Mouse (Mus musculus) liver, embryonic 11.5 days (tissue): ENCODE measurements around the gene Fmo4. TPM values are rescaled to one million over a fixed set of nuclear protein-coding genes. Genes with fewer than 3 reads are reported as not detected.
"Not testable (repeated sequence)": the region's sequence is repeated elsewhere in the genome, so short reads cannot be mapped to it uniquely, and the experiment has no call there.

Experiments
- ATAC-seq: fragments of 200-750 bp; cut with Nextera tagmentation; replicated peaks from 2 replicates; pipeline ENCODE4 v1.8.0; 2017; ENCODE audit warnings: moderate number of reproducible peaks, mild to moderate bottlenecking, moderate TSS enrichment, moderate library complexity; ENCODE audit not compliant: low FRiP score
- DNase-seq: peaks from one replicate; pipeline ENCODE4 v3.0.0-alpha.2; 2017; ENCODE audit warnings: low spot score
- H3K27ac ChIP-seq: fragments of 300-500 bp; sonication (generic); 2 replicates; pipeline ENCODE4 v1.5.1; 2014; ENCODE audit warnings: mild to moderate bottlenecking, low read depth, low read length, control low read depth
- H3K27me3 ChIP-seq: fragments of 300-500 bp; sonication (generic); replicated peaks from 2 replicates; pipeline ENCODE4 v1.6.1; 2014; ENCODE audit warnings: low read length, mixed read lengths; ENCODE audit not compliant: control insufficient read depth, insufficient read depth
- H3K36me3 ChIP-seq: fragments of 300-500 bp; sonication (generic); 2 replicates; pipeline ENCODE4 v1.6.1; 2014; ENCODE audit warnings: mild to moderate bottlenecking, low read length, moderate library complexity, mixed read lengths; ENCODE audit not compliant: control insufficient read depth, insufficient read depth
- H3K4me1 ChIP-seq: fragments of 300-500 bp; sonication (generic); replicated peaks from 2 replicates; pipeline ENCODE4 v1.6.1; 2014; ENCODE audit warnings: low read length, mixed read lengths; ENCODE audit not compliant: control insufficient read depth, insufficient read depth
- H3K4me2 ChIP-seq: fragments of 300-500 bp; sonication (generic); 2 replicates; pipeline ENCODE4 v1.6.1; 2014; ENCODE audit warnings: mild to moderate bottlenecking, control low read depth, moderate library complexity
- H3K4me3 ChIP-seq: fragments of 300-500 bp; sonication (generic); 2 replicates; pipeline ENCODE4 v1.5.1; 2014; ENCODE audit warnings: low read depth, low read length, control low read depth
- H3K9ac ChIP-seq: fragments of 300-500 bp; sonication (generic); 2 replicates; pipeline ENCODE4 v1.6.1; 2014; ENCODE audit warnings: low read depth, low read length, control low read depth
- H3K9me3 ChIP-seq: fragments of 300-500 bp; sonication (generic); 2 replicates; pipeline ENCODE4 v1.6.1; 2016; ENCODE audit warnings: low read length, inconsistent platforms, mixed read lengths; ENCODE audit not compliant: control insufficient read depth
- WGBS: fragments of 180-500 bp; shearing (Covaris S2); extraction: QIAGEN DNeasy Blood & Tissue Kit; methylation state at CpG from one replicate; pipeline ENCODE4 v1.1.7; 2014; 5-methylcytosine and 5-hydroxymethylcytosine counted together
- polyA plus RNA-seq: library from polyadenylated mRNA; unstranded; fragments of >200 nt; fragmentation: Nextera tagmentation; extraction: Ambion mirVana; gene quantifications from 2 replicates; pipeline ENCODE4 v1.2.1, GENCODE M21; 2014

Fmo4 gene
- polyA plus RNA-seq, 1 experiment from 2014 or later: 0.58 TPM

DNA sequence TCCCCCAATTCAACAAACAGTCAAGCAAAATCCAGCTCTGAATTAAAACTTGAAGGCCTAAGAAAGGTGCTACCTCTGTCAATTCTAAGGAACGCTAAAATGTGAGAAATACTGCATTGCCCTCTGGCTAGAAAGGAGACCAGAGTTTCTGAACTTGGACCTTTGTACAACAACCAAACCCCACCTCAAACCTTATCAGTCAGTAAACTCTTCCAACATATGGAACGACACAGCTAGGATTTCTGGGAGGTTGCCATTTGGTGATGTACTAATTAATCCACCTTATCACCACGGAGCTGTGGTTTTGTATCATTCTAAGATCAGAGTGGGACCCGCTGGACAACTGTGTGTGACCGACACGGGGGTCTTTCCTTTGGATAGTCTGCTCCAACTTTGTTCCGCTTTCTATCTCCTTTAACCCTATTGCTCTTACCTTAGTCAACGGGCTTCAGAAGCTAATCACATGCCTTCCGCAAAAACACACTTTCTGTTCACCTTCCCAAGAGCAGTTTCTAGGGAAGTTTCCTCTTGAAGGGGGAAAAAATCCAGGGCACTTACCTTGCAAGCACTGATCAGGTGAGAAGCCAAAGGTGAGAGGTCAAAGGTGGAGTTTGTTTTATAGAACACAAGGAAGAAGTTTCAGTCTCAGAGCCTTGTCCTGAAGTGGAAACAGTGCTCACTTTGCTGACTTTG, 483 bp downstream of the Fmo4 start:
- Histone ChIP-seq H3K27me3 (no peaks in the 10 kb centered on the region), H3K4me3 (no peak overlapping the region), H3K36me3 (no peaks in the 10 kb centered on the region), H3K9ac (no peak overlapping the region), H3K9me3 (no peaks in the 10 kb centered on the region), H3K27ac (no peak overlapping the region), H3K4me1 (no peaks in the 10 kb centered on the region), H3K4me2 (no peak overlapping the region)
- 81% methylated on average over 9 of the region's 9 CpGs for WGBS
- no peak for DNase-seq
- ATAC-seq: no peak

DNA sequence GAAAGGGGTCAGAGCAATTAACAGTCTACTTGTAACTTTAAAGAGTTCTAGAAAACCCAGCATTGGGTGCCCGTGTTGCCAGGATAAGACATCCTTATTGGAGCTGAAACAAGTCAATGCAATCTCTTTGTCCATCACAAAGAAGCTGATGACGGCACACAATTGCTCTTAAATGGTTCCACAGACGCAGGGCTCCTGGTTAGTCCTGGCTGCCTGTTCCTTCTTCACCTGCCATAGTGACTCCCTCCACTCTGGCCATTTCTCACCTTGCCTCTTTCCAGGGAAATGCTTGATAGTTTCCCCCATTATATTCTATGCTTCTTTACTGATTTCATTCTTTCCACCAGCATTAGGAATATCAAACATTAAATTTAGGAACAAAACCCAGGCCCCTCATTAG, 5.2 kb downstream of the Fmo4 start:
- H3K27me3 ChIP-seq: no peaks in the 10 kb centered on the region
- no peak overlapping the region for H3K27ac ChIP-seq
- no peaks in the 10 kb centered on the region for H3K9me3 ChIP-seq
- no peak for ATAC-seq
- H3K4me1 ChIP-seq: no peaks in the 10 kb centered on the region
- H3K36me3 ChIP-seq: no peaks in the 10 kb centered on the region
- H3K4me3 ChIP-seq: no peak overlapping the region
- DNase-seq: no peak
- no peak overlapping the region for H3K9ac ChIP-seq
- 88% methylated on average over 3 of the region's 3 CpGs for WGBS
- no peak overlapping the region for H3K4me2 ChIP-seq

GRCm38 (mm10) chr1:162807441-162807840, 6.3 kb downstream of the Fmo4 start:
- H3K4me1 ChIP-seq: no peaks in the 10 kb centered on the region
- WGBS: 87% methylated on average over 5 of the region's 5 CpGs
- ATAC-seq (no peak), DNase-seq (no peak)
- H3K9ac ChIP-seq: no peak overlapping the region
- H3K4me2 ChIP-seq: no peak overlapping the region
- no peaks in the 10 kb centered on the region for H3K36me3 ChIP-seq
- no peaks in the 10 kb centered on the region for H3K27me3 ChIP-seq
- no peaks in the 10 kb centered on the region for H3K9me3 ChIP-seq
- no peak overlapping the region for H3K4me3 ChIP-seq
- H3K27ac ChIP-seq: no peak overlapping the region

GRCm38 (mm10) chr1:162805011-162805410, 8.8 kb downstream of the Fmo4 start:
- H3K27me3 ChIP-seq: no peaks in the 10 kb centered on the region
- no peaks in the 10 kb centered on the region for H3K36me3 ChIP-seq
- H3K4me1 ChIP-seq: no peaks in the 10 kb centered on the region
- ATAC-seq (no peak), DNase-seq (no peak)
- no peak overlapping the region for H3K4me3 ChIP-seq
- H3K27ac ChIP-seq: no peak overlapping the region
- no peak overlapping the region for H3K9ac ChIP-seq
- H3K4me2 ChIP-seq: no peak overlapping the region
- 66% methylated on average over 5 of the region's 5 CpGs for WGBS
- H3K9me3 ChIP-seq: no peaks in the 10 kb centered on the region

GRCm38 (mm10) chr1:162796441-162796840, 17.3 kb downstream of the Fmo4 start:
- H3K27me3 ChIP-seq: no peaks in the 10 kb centered on the region
- no peak overlapping the region for H3K4me3 ChIP-seq
- H3K4me1 ChIP-seq: no peaks in the 10 kb centered on the region
- H3K9ac ChIP-seq: no peak overlapping the region
- no peak for DNase-seq
- no peaks in the 10 kb centered on the region for H3K9me3 ChIP-seq
- ATAC-seq: no peak
- H3K27ac ChIP-seq: no peak overlapping the region
- H3K36me3 ChIP-seq: no peaks in the 10 kb centered on the region
- H3K4me2 ChIP-seq: no peak overlapping the region

- H3K36me3 ChIP-seq: no peaks in the 10 kb centered on the region
- H3K9ac ChIP-seq: no peak overlapping the region
- no peak overlapping the region for H3K4me3 ChIP-seq
- no peaks in the 10 kb centered on the region for H3K27me3 ChIP-seq
- no peaks in the 10 kb centered on the region for H3K9me3 ChIP-seq
- 78% methylated on average over 7 of the region's 7 CpGs for WGBS
- no peak overlapping the region for H3K4me2 ChIP-seq
- no peaks in the 10 kb centered on the region for H3K4me1 ChIP-seq
- ATAC-seq (no peak), DNase-seq (no peak)
- H3K27ac ChIP-seq: no peak overlapping the region
Observed at GRCm38 (mm10) chr1:162792306-162793044, 21.3 kb downstream of the Fmo4 start.

- no peak for DNase-seq
- no peak overlapping the region for H3K4me3 ChIP-seq
- H3K27ac ChIP-seq: no peak overlapping the region
- no peak overlapping the region for H3K9ac ChIP-seq
- no peak for ATAC-seq
- H3K9me3 ChIP-seq: no peaks in the 10 kb centered on the region
- no peaks in the 10 kb centered on the region for H3K27me3 ChIP-seq
- H3K36me3 ChIP-seq: no peaks in the 10 kb centered on the region
- no peaks in the 10 kb centered on the region for H3K4me1 ChIP-seq
- H3K4me2 ChIP-seq: no peak overlapping the region
- 79% methylated on average over 4 of the region's 4 CpGs for WGBS
Observed at GRCm38 (mm10) chr1:162785222-162785621, 28.6 kb downstream of the Fmo4 start.

DNA sequence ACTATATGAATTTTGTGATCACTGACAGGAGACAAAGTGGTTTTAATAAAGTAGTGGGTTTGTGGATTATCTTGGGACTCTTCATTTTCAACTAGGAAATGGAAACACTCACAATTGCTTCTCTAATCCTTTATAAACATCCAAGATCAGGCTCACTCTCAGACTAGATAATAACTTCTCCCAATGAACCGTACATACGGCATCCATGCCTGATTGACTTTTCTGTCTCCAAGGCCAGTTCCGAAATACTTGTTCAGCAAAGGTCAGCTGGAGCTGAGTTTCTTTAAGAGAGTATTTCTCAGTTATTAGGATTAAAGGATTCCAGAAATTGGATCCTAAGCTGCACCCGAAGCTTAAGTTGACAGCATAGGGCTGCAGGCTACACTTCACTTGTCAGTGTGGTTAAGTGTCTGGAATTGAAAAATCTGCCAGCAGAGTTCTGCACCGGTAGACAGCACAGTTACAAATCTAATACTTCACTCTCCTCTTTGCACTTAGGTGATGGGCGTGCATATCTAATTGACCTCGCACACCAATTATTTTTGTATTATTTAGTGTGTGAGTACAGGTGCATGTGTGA, 30.0 kb downstream of the Fmo4 start:
- Histone ChIP-seq H3K9ac (no peak overlapping the region), H3K4me1 (no peaks in the 10 kb centered on the region), H3K27ac (no peak overlapping the region), H3K9me3 (no peaks in the 10 kb centered on the region), H3K36me3 (no peaks in the 10 kb centered on the region), H3K4me2 (no peak overlapping the region), H3K27me3 (no peaks in the 10 kb centered on the region), H3K4me3 (no peak overlapping the region)
- DNase-seq (no peak), ATAC-seq (no peak)
- WGBS: 88% methylated on average over 7 of the region's 7 CpGs

DNA sequence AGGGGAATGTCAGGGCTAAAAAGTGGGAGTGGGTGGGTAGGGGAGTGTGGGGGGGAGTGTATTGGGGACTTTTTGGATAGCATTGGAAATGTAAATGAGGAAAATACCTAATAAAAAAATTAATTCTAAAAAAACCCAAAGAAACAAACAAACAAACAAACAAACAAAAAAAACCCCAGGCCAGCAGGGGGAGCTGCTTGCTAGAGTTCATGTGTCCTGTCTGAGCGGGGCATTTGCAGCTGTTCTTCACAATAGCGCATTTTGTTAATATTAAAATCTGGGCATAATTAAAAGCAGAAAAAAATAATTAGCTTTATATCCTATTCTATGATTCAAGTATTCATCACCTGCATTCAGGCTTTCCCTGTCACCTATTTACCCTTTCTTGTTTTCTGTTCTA, 32.7 kb downstream of the Fmo4 start:
- not testable (repeated sequence) for ATAC-seq, DNase-seq, H3K9ac ChIP-seq, H3K27me3 ChIP-seq, H3K4me2 ChIP-seq, H3K4me3 ChIP-seq, H3K36me3 ChIP-seq, H3K27ac ChIP-seq, H3K9me3 ChIP-seq, H3K4me1 ChIP-seq
- WGBS: 85% methylated on average over 2 of the region's 2 CpGs
